16 mouse cellular contexts compared by ENCODE assay signal in the genomic region with DNA sequence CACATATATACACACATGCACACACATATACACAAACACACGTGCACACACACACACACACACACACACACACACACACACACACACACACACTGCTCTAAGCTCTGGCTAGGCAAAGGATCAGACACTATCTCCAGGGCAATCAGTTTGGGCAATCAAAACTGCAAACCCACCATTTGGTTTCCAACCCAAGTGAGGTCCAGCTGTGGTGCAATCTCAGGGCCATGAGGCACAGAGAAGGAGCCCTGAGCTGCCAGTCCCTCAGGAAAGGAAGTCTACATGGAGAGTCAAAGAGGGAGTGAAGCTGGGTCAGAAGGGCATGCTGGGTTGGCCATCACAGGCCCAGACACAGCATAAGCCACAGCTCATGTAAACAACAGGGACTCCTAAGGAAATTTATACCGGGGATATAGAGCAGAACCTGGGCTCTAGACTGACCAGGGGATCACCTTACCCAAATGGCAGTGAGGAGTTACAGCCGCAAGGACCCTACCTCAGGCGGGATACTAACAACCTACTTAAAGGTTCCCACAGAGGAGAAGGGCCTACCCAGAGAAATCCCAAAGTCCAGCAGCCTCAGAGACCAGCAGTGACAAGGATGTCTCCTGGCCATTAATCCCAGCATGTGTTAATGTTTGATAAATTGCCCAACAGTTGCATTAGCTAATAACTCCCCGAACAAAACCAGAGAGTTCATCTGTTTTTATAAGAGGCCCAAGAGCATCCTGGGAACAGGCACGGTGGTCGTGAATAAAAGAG. TPM values are rescaled to one million over a fixed set of nuclear protein-coding genes. Genes with fewer than 3 reads are reported as not detected.
DNase-seq lines count a peak whose midpoint lies in the region; ATAC-seq and TF ChIP-seq lines count a peak whose summit lies in the region.
"Had no signal": no experiment of that assay in that cellular context is flagged by ENCODE, and none has a peak within 500 bp of the region (broad histone marks: within the 10 kb centered on the region; RNA-seq: fewer than 3 reads in every experiment).

No protein-coding gene starts in this region.

- H3K4me1 ChIP-seq in intestine, embryonic 16.5 days (ENCODE audit: control insufficient read depth, insufficient read depth, low read length), result peaks cover 9% of the 10 kb centered on the region; the same call in 1 of the 2 replicates
- no peaks in the 10 kb centered on the region for H3K4me1 ChIP-seq in intestine, postnatal 0 days (replicated peaks; ENCODE audit: control insufficient read depth, insufficient read depth, low read length)
- no peaks in the 10 kb centered on the region; the same call in 1 of the 2 replicates for H3K4me1 ChIP-seq in midbrain, embryonic 15.5 days
- 0 out of 2 replicates have a peak, but pooled peaks cover 7% of the 10 kb centered on the region for H3K4me1 ChIP-seq in midbrain, embryonic 13.5 days (replicated peaks)
- peaks cover 46% of the 10 kb centered on the region for H3K4me1 ChIP-seq in limb, embryonic 12.5 days (replicated peaks)
- H3K4me1 ChIP-seq: heart, embryonic 15.5 days; liver, embryonic 15.5 days had no signal

- no peaks in the 10 kb centered on the region for H3K36me3 ChIP-seq in intestine, embryonic 16.5 days (ENCODE audit: control insufficient read depth, insufficient read depth, low read length)
- no peaks in the 10 kb centered on the region for H3K36me3 ChIP-seq in intestine, postnatal 0 days (ENCODE audit: control insufficient read depth, insufficient read depth)
- H3K36me3 ChIP-seq in midbrain, embryonic 15.5 days (replicated peaks), result no peaks in the 10 kb centered on the region
- no peaks in the 10 kb centered on the region for H3K36me3 ChIP-seq in midbrain, embryonic 13.5 days
- no peaks in the 10 kb centered on the region for H3K36me3 ChIP-seq in limb, embryonic 12.5 days
- H3K36me3 ChIP-seq: heart, embryonic 15.5 days; liver, embryonic 15.5 days had no signal

- no peak overlapping the region for H3K4me3 ChIP-seq in intestine, embryonic 16.5 days (ENCODE audit: low read length)
- H3K4me3 ChIP-seq in intestine, postnatal 0 days (ENCODE audit: low read depth, low read length), result no peak overlapping the region
- no peak overlapping the region for H3K4me3 ChIP-seq in midbrain, embryonic 15.5 days
- H3K4me3 ChIP-seq in midbrain, embryonic 13.5 days (replicated peaks), result no peak overlapping the region
- no peak overlapping the region for H3K4me3 ChIP-seq in limb, embryonic 12.5 days (replicated peaks)
- H3K4me3 ChIP-seq: heart, embryonic 15.5 days; left cerebral cortex, adult 2 months; liver, embryonic 15.5 days had no signal

- no peaks in the 10 kb centered on the region for H3K9me3 ChIP-seq in intestine, embryonic 16.5 days (ENCODE audit: control insufficient read depth, low read length)
- H3K9me3 ChIP-seq in intestine, postnatal 0 days (ENCODE audit: control insufficient read depth), result no peaks in the 10 kb centered on the region
- no peaks in the 10 kb centered on the region for H3K9me3 ChIP-seq in midbrain, embryonic 15.5 days
- no peaks in the 10 kb centered on the region for H3K9me3 ChIP-seq in midbrain, embryonic 13.5 days
- H3K9me3 ChIP-seq in limb, embryonic 12.5 days, result no peaks in the 10 kb centered on the region
- H3K9me3 ChIP-seq: heart, embryonic 15.5 days; liver, embryonic 15.5 days had no signal

- no peak for TF ChIP-seq CTCF in intestine, postnatal 0 days (IDR thresholded peaks at IDR 0.05; ENCODE audit: low read depth)

- H3K27me3 ChIP-seq in intestine, embryonic 16.5 days (replicated peaks; ENCODE audit: control insufficient read depth, insufficient read depth, low read length), result no peaks in the 10 kb centered on the region
- H3K27me3 ChIP-seq in intestine, postnatal 0 days (replicated peaks; ENCODE audit: control insufficient read depth, insufficient read depth, low read length), result no peaks in the 10 kb centered on the region
- no peaks in the 10 kb centered on the region for H3K27me3 ChIP-seq in midbrain, embryonic 15.5 days (replicated peaks)
- H3K27me3 ChIP-seq in midbrain, embryonic 13.5 days, result no peaks in the 10 kb centered on the region; the same call in 1 of the 2 replicates
- H3K27me3 ChIP-seq in limb, embryonic 12.5 days, result peaks cover 20% of the 10 kb centered on the region
- H3K27me3 ChIP-seq: heart, embryonic 15.5 days; liver, embryonic 15.5 days had no signal

- ATAC-seq in intestine, embryonic 16.5 days, result peak; percentile 25; the same call in 1 of the 2 replicates
- ATAC-seq in intestine, postnatal 0 days, result no peak
- ATAC-seq in midbrain, embryonic 15.5 days (replicated peaks), result 0 out of 2 replicates have a peak, but pooled peaks have one; percentile 11
- no peak for ATAC-seq in midbrain, embryonic 13.5 days
- no peak for ATAC-seq in limb, embryonic 12.5 days (ENCODE audit: insufficient number of reproducible peaks, insufficient read depth, low FRiP score, low TSS enrichment, low read depth)

- peak; percentile 21 for DNase-seq in embryo, embryonic 11 days
- no peak for DNase-seq in embryo, embryonic 10.5 days (ENCODE audit: low spot score)
- DNase-seq in layer of hippocampus, postnatal 25 days (ENCODE audit: extremely low spot score in 1 of 2, low spot score in 1 of 2), result no peak
- DNase-seq: lung, postnatal 36 days; thymus, postnatal 14 days had no signal

- no peak overlapping the region for H3K27ac ChIP-seq in intestine, embryonic 16.5 days (ENCODE audit: low read length)
- no peak overlapping the region; the same call in 1 of the 2 replicates for H3K27ac ChIP-seq in intestine, postnatal 0 days (ENCODE audit: low read depth, low read length)
- H3K27ac ChIP-seq in midbrain, embryonic 15.5 days, result no peak overlapping the region
- H3K27ac ChIP-seq in midbrain, embryonic 13.5 days, result no peak overlapping the region
- H3K27ac ChIP-seq in limb, embryonic 12.5 days, result peak overlapping the region; percentile 89
- H3K27ac ChIP-seq: heart, embryonic 15.5 days; left cerebral cortex, adult 2 months; liver, embryonic 15.5 days had no signal

- no peak overlapping the region for H3K9ac ChIP-seq in intestine, embryonic 16.5 days (ENCODE audit: low read depth, low read length)
- H3K9ac ChIP-seq in intestine, postnatal 0 days (ENCODE audit: low read depth, low read length), result no peak overlapping the region
- H3K9ac ChIP-seq in midbrain, embryonic 15.5 days, result no peak overlapping the region
- no peak overlapping the region for H3K9ac ChIP-seq in midbrain, embryonic 13.5 days (replicated peaks)
- no peak overlapping the region for H3K9ac ChIP-seq in limb, embryonic 12.5 days (replicated peaks)
- H3K9ac ChIP-seq: heart, embryonic 15.5 days; liver, embryonic 15.5 days had no signal

- 40% methylated on average over 7 of the region's 7 CpGs for whole genome bisulfite sequencing in intestine, embryonic 16.5 days
- WGBS in intestine, postnatal 0 days, result 42% methylated on average over 7 of the region's 7 CpGs
- WGBS in midbrain, embryonic 15.5 days, result 63% methylated on average over 7 of the region's 7 CpGs
- 68% methylated on average over 7 of the region's 7 CpGs for WGBS in midbrain, embryonic 13.5 days
- 35% methylated on average over 7 of the region's 7 CpGs for WGBS in limb, embryonic 12.5 days

- H3K4me2 ChIP-seq in intestine, embryonic 16.5 days (ENCODE audit: low read depth, low read length), result no peak overlapping the region
- no peak overlapping the region for H3K4me2 ChIP-seq in intestine, postnatal 0 days (replicated peaks; ENCODE audit: low read depth)
- H3K4me2 ChIP-seq in midbrain, embryonic 15.5 days, result no peak overlapping the region
- no peak overlapping the region for H3K4me2 ChIP-seq in midbrain, embryonic 13.5 days (replicated peaks)
- no peak overlapping the region for H3K4me2 ChIP-seq in limb, embryonic 12.5 days
- H3K4me2 ChIP-seq: heart, embryonic 15.5 days; liver, embryonic 15.5 days had no signal

RNA-seq across cellular contexts. Expression of gene Gm12830, which starts 42.6 kb away (rescaled TPM):
- polyA plus RNA-seq in intestine, embryonic 16.5 days (2015; fragmentation: Nextera tagmentation; extraction: Ambion mirVana), result not detected in 2 replicates
- not detected in 2 replicates for polyA plus RNA-seq in intestine, postnatal 0 days (2015; fragmentation: Nextera tagmentation; extraction: Ambion mirVana)
- polyA plus RNA-seq in midbrain, embryonic 15.5 days (2015; fragmentation: Nextera tagmentation; extraction: Ambion mirVana), result not detected in 2 replicates
- 0.08 TPM in 1 of 2 replicates, not detected in the other for polyA plus RNA-seq in midbrain, embryonic 13.5 days (2015; fragmentation: Nextera tagmentation; extraction: Ambion mirVana)
- not detected in 2 replicates for polyA plus RNA-seq in limb, embryonic 12.5 days (2016; fragmentation: Nextera tagmentation; extraction: Ambion mirVana)
- not detected for total RNA-seq in layer of hippocampus, postnatal 25 days (2021)
- total RNA-seq: adrenal gland, postnatal 14 days; common myeloid progenitor, adult 5-6 weeks; gastrocnemius, postnatal 4 days; left cerebral cortex, adult 2 months had no signal
- polyA plus RNA-seq: heart, embryonic 15.5 days; liver, embryonic 15.5 days had no signal

Comparison
In these comparisons a context has a peak if more than half of its experiments do, and no peak if none do; other contexts are left out.
1. ATAC-seq: peak in intestine, embryonic 16.5 days (single experiment) and midbrain, embryonic 15.5 days (single experiment); none in intestine, postnatal 0 days (single experiment), midbrain, embryonic 13.5 days (single experiment) and limb, embryonic 12.5 days (single experiment).